Mouse (Mus musculus): Measurements from ENCODE around the gene Myo1c. TPM values are rescaled to one million over a fixed set of nuclear protein-coding genes. Genes with fewer than 3 reads are reported as not detected.

Myo1c gene
- polyA plus RNA-seq, 1 experiment from 2014 or later = 12.6 TPM

- Histone ChIP-seq H3K27ac (replicated peaks) (no peak overlapping the region), H3K4me1 (replicated peaks) (no peaks in the 10 kb centered on the region), H3K4me2 (no peak overlapping the region), H3K4me3 (no peak overlapping the region), H3K27me3 (no peaks in the 10 kb centered on the region), H3K9me3 (no peaks in the 10 kb centered on the region), H3K9ac (no peak overlapping the region), H3K36me3 (peaks cover 72% of the 10 kb centered on the region)
- no peak for ATAC-seq (ENCODE audit: low FRiP score, low read depth)
- whole genome bisulfite sequencing = 98% methylated on average over 5 of the region's 5 CpGs
Observed at GRCm38 (mm10) chr11:75700557-75700956, 50.3 kb downstream of the Myo1c start.

GRCm38 (mm10) chr11:75702761-75703160, 52.5 kb downstream of the Myo1c start:
- no peak overlapping the region for H3K27ac ChIP-seq (replicated peaks)
- ATAC-seq (ENCODE audit: low FRiP score, low read depth) = no peak
- no peaks in the 10 kb centered on the region for H3K4me1 ChIP-seq (replicated peaks)
- H3K4me2 ChIP-seq = no peak overlapping the region
- no peaks in the 10 kb centered on the region for H3K27me3 ChIP-seq
- no peak overlapping the region for H3K4me3 ChIP-seq
- no peaks in the 10 kb centered on the region for H3K9me3 ChIP-seq
- H3K36me3 ChIP-seq = peaks cover 67% of the 10 kb centered on the region
- H3K9ac ChIP-seq = no peak overlapping the region
- WGBS = 87% methylated on average over 6 of the region's 6 CpGs

DNA sequence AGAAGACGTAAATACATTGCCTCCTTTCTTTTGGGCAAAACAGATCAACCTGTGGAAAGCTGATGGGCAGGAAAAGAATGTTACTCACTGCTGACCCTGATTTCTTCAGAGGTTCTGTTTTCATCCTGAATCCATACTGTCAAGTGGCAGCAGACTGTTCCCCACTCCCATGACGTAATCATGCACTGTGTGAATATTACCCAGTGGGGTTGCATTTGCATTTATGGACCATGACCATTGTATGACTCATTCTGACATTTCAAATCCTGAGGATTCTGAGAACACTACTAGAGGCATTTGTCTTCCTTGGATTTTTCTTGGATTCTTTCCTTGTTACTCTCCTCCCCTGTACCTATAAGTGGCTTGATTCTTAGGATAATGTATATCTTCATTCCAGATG, 53.4 kb downstream of the Myo1c start:
- H3K27ac ChIP-seq (replicated peaks) = no peak overlapping the region
- H3K36me3 ChIP-seq = peaks cover 58% of the 10 kb centered on the region
- no peak overlapping the region for H3K9ac ChIP-seq
- no peak overlapping the region for H3K4me3 ChIP-seq
- H3K4me2 ChIP-seq = no peak overlapping the region
- H3K9me3 ChIP-seq = no peaks in the 10 kb centered on the region
- ATAC-seq (ENCODE audit: low FRiP score, low read depth) = no peak
- H3K4me1 ChIP-seq (replicated peaks) = no peaks in the 10 kb centered on the region
- WGBS = 91% methylated on average over 2 of the region's 2 CpGs
- H3K27me3 ChIP-seq = no peaks in the 10 kb centered on the region

DNA sequence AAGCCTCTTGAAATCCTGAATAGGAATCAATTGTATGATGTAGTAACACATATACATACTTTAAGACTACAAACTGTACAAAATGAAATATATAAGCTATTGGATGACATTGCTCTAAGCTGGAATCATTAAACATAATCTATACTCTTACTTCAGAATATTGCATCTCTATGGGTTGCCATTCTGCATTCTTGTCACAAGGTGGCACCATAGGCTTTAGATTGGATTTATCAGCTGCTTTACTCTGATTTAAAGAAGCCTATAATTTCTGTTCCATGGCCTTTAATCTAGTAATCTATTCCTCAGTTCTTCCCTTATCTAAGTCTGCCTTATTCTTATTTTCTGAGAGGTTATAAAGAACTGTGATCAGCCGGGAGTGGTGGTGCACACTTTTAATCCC, 63.6 kb downstream of the Myo1c start:
- WGBS = 90% methylated on average over 1 of the region's 1 CpGs
- Histone ChIP-seq H3K4me3 (no peak overlapping the region), H3K4me2 (no peak overlapping the region), H3K9me3 (no peaks in the 10 kb centered on the region), H3K9ac (no peak overlapping the region), H3K4me1 (replicated peaks) (no peaks in the 10 kb centered on the region), H3K27ac (replicated peaks) (no peak overlapping the region), H3K36me3 (no peaks in the 10 kb centered on the region), H3K27me3 (no peaks in the 10 kb centered on the region)
- ATAC-seq (ENCODE audit: low FRiP score, low read depth) = no peak

DNA sequence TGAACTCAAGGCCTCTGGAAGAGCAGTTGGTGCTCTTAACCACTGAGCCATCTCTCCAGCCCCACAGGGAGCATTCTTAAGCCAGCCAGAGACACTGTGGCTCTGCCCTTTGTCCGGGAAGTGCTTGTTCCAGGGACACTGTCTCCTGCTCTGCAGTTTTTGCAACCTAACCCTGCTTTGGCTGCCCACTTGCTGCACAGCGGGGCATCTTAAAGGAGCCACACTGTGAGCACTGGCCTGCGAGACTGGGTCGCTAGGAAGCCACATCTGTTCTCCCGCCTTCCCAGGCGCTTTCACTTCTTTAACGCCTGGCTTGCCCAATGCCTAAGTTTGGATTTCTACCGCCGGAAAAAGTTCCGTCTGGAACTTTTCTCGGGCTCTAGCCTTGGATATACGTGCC, 65.3 kb downstream of the Myo1c start:
- Histone ChIP-seq H3K27me3 (no peaks in the 10 kb centered on the region), H3K27ac (replicated peaks) (no peak overlapping the region), H3K36me3 (no peaks in the 10 kb centered on the region), H3K4me2 (0 out of 2 replicates have a peak overlapping the region, but pooled peaks have one; percentile 7), H3K4me1 (replicated peaks) (no peaks in the 10 kb centered on the region), H3K9ac (no peak overlapping the region), H3K4me3 (no peak overlapping the region), H3K9me3 (no peaks in the 10 kb centered on the region)
- WGBS = 21% methylated on average over 12 of the region's 12 CpGs
- no peak for ATAC-seq (ENCODE audit: low FRiP score, low read depth)

GRCm38 (mm10) chr11:75716661-75717325, 66.5 kb downstream of the Myo1c start:
- H3K36me3 ChIP-seq = no peaks in the 10 kb centered on the region
- H3K27ac ChIP-seq (replicated peaks) = no peak overlapping the region
- no peaks in the 10 kb centered on the region for H3K9me3 ChIP-seq
- ATAC-seq (ENCODE audit: low FRiP score, low read depth) = no peak
- H3K27me3 ChIP-seq = no peaks in the 10 kb centered on the region
- H3K9ac ChIP-seq = no peak overlapping the region
- WGBS = 76% methylated on average over 8 of the region's 8 CpGs
- no peak overlapping the region for H3K4me2 ChIP-seq
- H3K4me3 ChIP-seq = no peak overlapping the region
- no peaks in the 10 kb centered on the region for H3K4me1 ChIP-seq (replicated peaks)

GRCm38 (mm10) chr11:75722339-75722738, 72.0 kb downstream of the Myo1c start:
- no peak for ATAC-seq (ENCODE audit: low FRiP score, low read depth)
- no peaks in the 10 kb centered on the region for H3K9me3 ChIP-seq
- H3K9ac ChIP-seq = no peak overlapping the region

More at GRCm38 (mm10) chr11:75722339-75722738, 72.0 kb downstream of the Myo1c start:
- 61% methylated on average over 4 of the region's 4 CpGs for WGBS
- Histone ChIP-seq H3K36me3 (no peaks in the 10 kb centered on the region), H3K4me1 (replicated peaks) (no peaks in the 10 kb centered on the region), H3K27ac (replicated peaks) (no peak overlapping the region), H3K27me3 (no peaks in the 10 kb centered on the region), H3K4me3 (no peak overlapping the region), H3K4me2 (no peak overlapping the region)

Other genes starting within 250 kb of the Myo1c start
- 42.6 and 44.6 TPM in 2 replicates for gene Serpinf1, start 227.8 kb upstream of the Myo1c start, polyA plus RNA-seq (2015; fragmentation: Nextera tagmentation; extraction: Ambion mirVana)
- gene Serpinf2, start 210.9 kb upstream of the Myo1c start, polyA plus RNA-seq (2015; fragmentation: Nextera tagmentation; extraction: Ambion mirVana) = 0.26 TPM in 1 of 2 replicates, not detected in the other
- gene Wdr81, start 195.8 kb upstream of the Myo1c start, polyA plus RNA-seq (2015; fragmentation: Nextera tagmentation; extraction: Ambion mirVana) = 7.6 and 7.9 TPM in 2 replicates
- gene Tlcd2, start 188.8 kb upstream of the Myo1c start, polyA plus RNA-seq (2015; fragmentation: Nextera tagmentation; extraction: Ambion mirVana) = 2.8 and 3.1 TPM in 2 replicates
- gene Prpf8, start 163.7 kb upstream of the Myo1c start, polyA plus RNA-seq (2015; fragmentation: Nextera tagmentation; extraction: Ambion mirVana) = 51.2 and 54.6 TPM in 2 replicates
- 2.7 and 3.1 TPM in 2 replicates for gene Rilp, start 140.4 kb upstream of the Myo1c start, polyA plus RNA-seq (2015; fragmentation: Nextera tagmentation; extraction: Ambion mirVana)
- gene Scarf1, start 137.0 kb upstream of the Myo1c start, polyA plus RNA-seq (2015; fragmentation: Nextera tagmentation; extraction: Ambion mirVana) = 4.0 and 4.5 TPM in 2 replicates
- 15.2 and 17.6 TPM in 2 replicates for gene Slc43a2, start 118.8 kb upstream of the Myo1c start, polyA plus RNA-seq (2015; fragmentation: Nextera tagmentation; extraction: Ambion mirVana)
- gene Pitpna, start 62.4 kb upstream of the Myo1c start, polyA plus RNA-seq (2015; fragmentation: Nextera tagmentation; extraction: Ambion mirVana) = 120 and 124 TPM in 2 replicates
- 38.8 and 39.1 TPM in 2 replicates for gene Inpp5k, start 19.5 kb upstream of the Myo1c start, polyA plus RNA-seq (2015; fragmentation: Nextera tagmentation; extraction: Ambion mirVana)
- 109 TPM in 2 replicates for gene Crk, start 28.8 kb downstream of the Myo1c start, polyA plus RNA-seq (2015; fragmentation: Nextera tagmentation; extraction: Ambion mirVana)
- 1,343 and 1,395 TPM in 2 replicates for gene Ywhae, start 82.4 kb downstream of the Myo1c start, polyA plus RNA-seq (2015; fragmentation: Nextera tagmentation; extraction: Ambion mirVana)
- 3.2 and 3.4 TPM in 2 replicates for gene Doc2b, start 145.5 kb downstream of the Myo1c start, polyA plus RNA-seq (2015; fragmentation: Nextera tagmentation; extraction: Ambion mirVana)

Data from hindbrain, embryonic 15.5 days (tissue).